Mouse (Mus musculus) testis, adult 10 weeks (tissue): ENCODE measurements around the gene Hacd4. TPM values are rescaled to one million over a fixed set of nuclear protein-coding genes. Genes with fewer than 3 reads are reported as not detected.

ENCODE experiments used
- polyA plus RNA-seq: library from polyadenylated mRNA; stranded (reverse); fragments of 350-450 nt; fragmentation: Illumina TruSeq; extraction: RNeasy Lipid Tissue Mini Kit (QIAGEN cat#74804); gene quantifications from one replicate; pipeline ENCODE4 v1.2.3, GENCODE M21; 2014; ENCODE audit warnings: low read depth, low replicate concordance

Hacd4 gene
- polyA plus RNA-seq = 2.4 TPM

GRCm38 (mm10) chr4:88438326-88438989 is at the start of gene Hacd4:
Hacd4 (minus strand) TSS chr4:88438928.

Other genes starting within 250 kb of the Hacd4 start
- not detected for gene Ifnb1, start 83.8 kb upstream of the Hacd4 start, polyA plus RNA-seq
- not detected for gene Ifna15, start 119.3 kb upstream of the Hacd4 start, polyA plus RNA-seq
- gene Ifna14, start 132.9 kb upstream of the Hacd4 start, polyA plus RNA-seq = not detected
- not detected for gene Ifna9, start 153.5 kb upstream of the Hacd4 start, polyA plus RNA-seq
- not detected for gene Ifna12, start 164.4 kb upstream of the Hacd4 start, polyA plus RNA-seq
- not detected for gene C87499, start 195.5 kb upstream of the Hacd4 start, polyA plus RNA-seq
- not detected for gene Ifna13, start 205.5 kb upstream of the Hacd4 start, polyA plus RNA-seq
- not detected for gene Ifna16, start 238.0 kb upstream of the Hacd4 start, polyA plus RNA-seq
- not detected for gene Ifna2, start 245.0 kb upstream of the Hacd4 start, polyA plus RNA-seq